Mouse (Mus musculus) cerebellum, adult 2 months (tissue): ENCODE results near the gene H2-Eb1.

Experiments used
- CTCF ChIP-seq: fragments of 200-500 bp; IDR thresholded peaks from 2 replicates; pipeline ENCODE4 v1.5.1; 2011; ENCODE audit warnings: low read depth, mild to moderate bottlenecking, control low read depth, low read length, moderate library complexity, borderline replicate concordance; ENCODE audit not compliant: insufficient read depth
- POLR2A ChIP-seq: fragments of 200-500 bp; IDR thresholded peaks from 2 replicates; pipeline ENCODE4 v1.6.1; 2011; ENCODE audit warnings: low read length, control low read depth, borderline replicate concordance; ENCODE audit not compliant: insufficient read depth

GRCm38 (mm10) chr17:34325436-34325835 lies 19.8 kb downstream of the H2-Eb1 start, which contains the start of gene H2-Eb2:
- TF ChIP-seq POLR2A: no peak
- no peak for TF ChIP-seq CTCF
